Mouse (Mus musculus) midbrain, embryonic 14.5 days (tissue): ENCODE results near the gene Olfr12. TPM values are rescaled to one million over a fixed set of nuclear protein-coding genes. Genes with fewer than 3 reads are reported as not detected.

ENCODE experiments used
- ATAC-seq: fragments of 200-750 bp; cut with Nextera tagmentation; 2 replicates; pipeline ENCODE4 v1.8.0; 2017; ENCODE audit warnings: moderate number of reproducible peaks, moderate library complexity; ENCODE audit not compliant: low FRiP score, low TSS enrichment
- DNase-seq: peaks from one replicate; pipeline ENCODE4 v3.0.0-alpha.2; 2015
- H3K27ac ChIP-seq: fragments of 300-500 bp; sonication (generic); replicated peaks from 2 replicates; pipeline ENCODE4 v1.5.1; 2014; ENCODE audit warnings: mild to moderate bottlenecking, low read depth, low read length, moderate library complexity
- H3K27me3 ChIP-seq: fragments of 300-500 bp; sonication (generic); 2 replicates; pipeline ENCODE4 v1.6.1; 2014; ENCODE audit warnings: low read length, control low read depth, mixed read lengths; ENCODE audit not compliant: control insufficient read depth, insufficient read depth
- H3K36me3 ChIP-seq: fragments of 300-500 bp; sonication (generic); 2 replicates; pipeline ENCODE4 v1.6.1; 2014; ENCODE audit warnings: low read length, control low read depth; ENCODE audit not compliant: control insufficient read depth, insufficient read depth
- H3K4me1 ChIP-seq: fragments of 300-500 bp; sonication (generic); 2 replicates; pipeline ENCODE4 v1.6.1; 2014; ENCODE audit warnings: mild to moderate bottlenecking, antibody characterized with exemption, low read length, control low read depth; ENCODE audit not compliant: control insufficient read depth, insufficient read depth
- H3K4me2 ChIP-seq: fragments of 300-500 bp; sonication (generic); 2 replicates; pipeline ENCODE4 v1.6.1; 2014; ENCODE audit warnings: mild to moderate bottlenecking, low read length, moderate library complexity
- H3K4me3 ChIP-seq: fragments of 300-500 bp; sonication (generic); replicated peaks from 2 replicates; pipeline ENCODE4 v1.5.1; 2014; ENCODE audit warnings: low read depth, low read length
- H3K9ac ChIP-seq: fragments of 300-500 bp; sonication (generic); replicated peaks from 2 replicates; pipeline ENCODE4 v1.6.1; 2014; ENCODE audit warnings: mild to moderate bottlenecking, low read length, moderate library complexity
- H3K9me3 ChIP-seq: fragments of 300-500 bp; sonication (generic); 2 replicates; pipeline ENCODE4 v1.6.1; 2016; ENCODE audit warnings: low read length, control low read depth, mixed read lengths; ENCODE audit not compliant: control insufficient read depth
- WGBS: fragments of 180-500 bp; shearing (Covaris S2); extraction: QIAGEN DNeasy Blood & Tissue Kit; methylation state at CpG from one replicate; pipeline ENCODE4 v1.1.7; 2014; 5-methylcytosine and 5-hydroxymethylcytosine counted together
- polyA plus RNA-seq: library from polyadenylated mRNA; unstranded; fragments of >200 nt; fragmentation: Nextera tagmentation; extraction: Ambion mirVana; gene quantifications from 2 replicates; pipeline ENCODE4 v1.2.1, GENCODE M21; 2014

Gene Olfr12
- polyA plus RNA-seq = not detected in 2 replicates

GRCm38 (mm10) chr1:92617488-92617887 lies at the start of gene Olfr12:
Olfr12 (plus strand) TSS chr1:92617788.
- no peak within 1 kb of the TSS for H3K4me3 ChIP-seq
- H3K4me1 ChIP-seq = 0 out of 2 replicates have a peak, but pooled peaks cover 8% of the 10 kb centered on the region
- no peak for ATAC-seq
- no peak within 1 kb of the TSS for H3K4me2 ChIP-seq
- H3K27me3 ChIP-seq = no peaks in the 10 kb centered on the region
- no peak within 1 kb of the TSS for H3K9ac ChIP-seq
- no peaks in the 10 kb centered on the region for H3K9me3 ChIP-seq
- DNase-seq = peak; percentile 12
- no peaks in the 10 kb centered on the region for H3K36me3 ChIP-seq
- H3K27ac ChIP-seq = no peak within 1 kb of the TSS
- 46% methylated on average over 2 of the region's 2 CpGs for WGBS

- H3K4me3 ChIP-seq = no peak within 1 kb of the TSS
- H3K4me2 ChIP-seq = no peak within 1 kb of the TSS
- ATAC-seq (no peak), DNase-seq (no peak)
- H3K9me3 ChIP-seq = no peaks in the 10 kb centered on the region
- no peaks in the 10 kb centered on the region for H3K27me3 ChIP-seq
- 89% methylated on average over 3 of the region's 3 CpGs for WGBS
- no peaks in the 10 kb centered on the region for H3K4me1 ChIP-seq
- no peaks in the 10 kb centered on the region for H3K36me3 ChIP-seq
- no peak within 1 kb of the TSS for H3K9ac ChIP-seq
- H3K27ac ChIP-seq = no peak within 1 kb of the TSS
Observed at GRCm38 (mm10) chr1:92571022-92571421, 46.6 kb upstream of the Olfr12 start, which contains the start of gene Olfr1413. Olfr1413 (plus strand) TSS chr1:92571322.

- DNase-seq = no peak
- no peaks in the 10 kb centered on the region for H3K36me3 ChIP-seq
- no peak within 1 kb of the TSS for H3K27ac ChIP-seq
- H3K27me3 ChIP-seq = no peaks in the 10 kb centered on the region
- WGBS = 90% methylated on average over 2 of the region's 2 CpGs
- H3K4me1 ChIP-seq = no peaks in the 10 kb centered on the region
- H3K4me2 ChIP-seq = no peak within 1 kb of the TSS
- no peak for ATAC-seq
- no peaks in the 10 kb centered on the region for H3K9me3 ChIP-seq
- no peak within 1 kb of the TSS for H3K9ac ChIP-seq
- H3K4me3 ChIP-seq = no peak within 1 kb of the TSS
Observed at GRCm38 (mm10) chr1:92585479-92585878, 32.1 kb upstream of the Olfr12 start, which contains the start of gene Olfr1412. Olfr1412 (plus strand) TSS chr1:92585779.

- ATAC-seq (no peak), DNase-seq (no peak)
- Histone ChIP-seq H3K36me3 (no peaks in the 10 kb centered on the region), H3K27ac (no peak within 1 kb of the TSS), H3K4me3 (no peak within 1 kb of the TSS), H3K4me1 (no peaks in the 10 kb centered on the region), H3K4me2 (no peak within 1 kb of the TSS), H3K9ac (no peak within 1 kb of the TSS), H3K9me3 (no peaks in the 10 kb centered on the region), H3K27me3 (no peaks in the 10 kb centered on the region)
Observed at GRCm38 (mm10) chr1:92594111-92594510, 23.5 kb upstream of the Olfr12 start, which contains the start of gene Olfr1411. Olfr1411 (plus strand) TSS chr1:92594411.

GRCm38 (mm10) chr1:92596019-92596418 lies 21.6 kb upstream of the Olfr12 start:
- no peak overlapping the region for H3K9ac ChIP-seq
- H3K9me3 ChIP-seq = no peaks in the 10 kb centered on the region
- no peaks in the 10 kb centered on the region for H3K36me3 ChIP-seq
- 85% methylated on average over 3 of the region's 3 CpGs for WGBS
- no peak overlapping the region for H3K27ac ChIP-seq
- no peak overlapping the region for H3K4me2 ChIP-seq
- no peaks in the 10 kb centered on the region for H3K4me1 ChIP-seq
- ATAC-seq (no peak), DNase-seq (no peak)
- H3K4me3 ChIP-seq = no peak overlapping the region
- H3K27me3 ChIP-seq = no peaks in the 10 kb centered on the region

DNA sequence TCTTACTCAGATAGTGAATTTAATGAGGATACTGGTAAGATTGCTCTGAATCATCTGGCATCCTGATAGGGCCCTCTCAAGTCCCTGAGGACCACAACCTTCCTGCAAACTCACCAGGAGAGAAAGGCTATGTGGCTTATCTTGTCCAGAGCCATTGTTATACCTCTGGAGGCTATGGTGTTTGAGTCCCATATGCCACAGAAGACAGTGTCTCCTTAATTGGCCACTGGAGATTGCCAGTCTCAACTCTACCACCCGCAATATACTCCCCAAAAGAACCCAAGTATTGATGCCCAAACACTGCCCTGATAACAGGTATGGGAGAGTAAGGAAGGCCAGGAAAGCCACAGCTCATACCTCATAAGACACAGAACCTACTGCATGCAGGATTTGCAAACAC lies 12.1 kb upstream of the Olfr12 start, which contains the start of gene Olfr1410:
Gene Olfr1410, plus strand, starts transcription at position 301 of the 400 bp plus-strand sequence.
- no peak for DNase-seq
- no peak for ATAC-seq
- H3K27me3 ChIP-seq = no peaks in the 10 kb centered on the region

DNA sequence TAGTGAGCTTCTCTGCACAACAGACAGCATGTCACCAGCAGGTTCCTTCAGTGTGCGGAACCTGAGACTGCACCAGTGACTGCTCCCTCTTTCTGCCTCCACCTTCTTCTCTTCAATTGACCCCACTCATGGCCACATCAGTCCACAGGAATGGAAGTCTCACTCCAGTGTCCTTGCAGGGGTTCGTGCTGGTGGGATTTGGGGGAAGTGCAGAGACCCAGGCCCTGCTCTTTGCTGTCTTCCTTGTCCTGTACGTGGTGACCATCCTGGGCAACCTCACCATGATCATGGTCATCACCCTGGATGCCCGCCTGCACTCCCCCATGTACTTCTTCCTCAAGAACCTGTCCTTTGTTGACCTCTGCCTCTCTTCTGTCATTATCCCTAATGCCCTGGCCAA lies 9.9 kb upstream of the Olfr12 start:
- H3K27ac ChIP-seq = no peak overlapping the region
- DNase-seq (no peak), ATAC-seq (no peak)
- no peak overlapping the region for H3K4me3 ChIP-seq
- no peak overlapping the region for H3K4me2 ChIP-seq
- H3K36me3 ChIP-seq = no peaks in the 10 kb centered on the region
- 79% methylated on average over 4 of the region's 4 CpGs for WGBS
- no peaks in the 10 kb centered on the region for H3K27me3 ChIP-seq
- no peak overlapping the region for H3K9ac ChIP-seq
- no peaks in the 10 kb centered on the region for H3K9me3 ChIP-seq
- H3K4me1 ChIP-seq = no peaks in the 10 kb centered on the region

More for the DNA sequence above, 12.1 kb upstream of the Olfr12 start, which contains the start of gene Olfr1410:
- Histone ChIP-seq H3K36me3 (no peaks in the 10 kb centered on the region), H3K4me1 (no peaks in the 10 kb centered on the region), H3K4me3 (no peak within 1 kb of the TSS), H3K4me2 (no peak within 1 kb of the TSS), H3K27ac (no peak within 1 kb of the TSS), H3K9me3 (no peaks in the 10 kb centered on the region), H3K9ac (no peak within 1 kb of the TSS)
- WGBS = 97% methylated on average over 1 of the region's 1 CpGs

GRCm38 (mm10) chr1:92611008-92611407 lies 6.6 kb upstream of the Olfr12 start:
- no peaks in the 10 kb centered on the region for H3K36me3 ChIP-seq
- H3K9ac ChIP-seq = no peak overlapping the region
- no peaks in the 10 kb centered on the region for H3K9me3 ChIP-seq
- no peaks in the 10 kb centered on the region for H3K27me3 ChIP-seq
- ATAC-seq = no peak
- H3K4me3 ChIP-seq = no peak overlapping the region
- no peak overlapping the region for H3K4me2 ChIP-seq
- WGBS = 10% methylated on average over 5 of the region's 5 CpGs
- DNase-seq = peak; percentile 88
- no peak overlapping the region for H3K27ac ChIP-seq
- 0 out of 2 replicates have a peak, but pooled peaks cover 4% of the 10 kb centered on the region for H3K4me1 ChIP-seq

- WGBS = 29% methylated on average over 4 of the region's 4 CpGs
- DNase-seq (peak; percentile 15), ATAC-seq (no peak)
- Histone ChIP-seq H3K27ac (no peak overlapping the region), H3K4me1 (0 out of 2 replicates have a peak, but pooled peaks cover 8% of the 10 kb centered on the region), H3K36me3 (no peaks in the 10 kb centered on the region), H3K4me3 (no peak overlapping the region), H3K9me3 (no peaks in the 10 kb centered on the region), H3K9ac (no peak overlapping the region), H3K4me2 (no peak overlapping the region), H3K27me3 (no peaks in the 10 kb centered on the region)
Observed at GRCm38 (mm10) chr1:92613175-92613574, 4.4 kb upstream of the Olfr12 start.
